Mouse (Mus musculus) MEL (cell line): ENCODE measurements around the gene Ceacam1. TPM values are rescaled to one million over a fixed set of nuclear protein-coding genes. Genes with fewer than 3 reads are reported as not detected.

Experiments used
- DNase-seq: peaks from one replicate; pipeline ENCODE4 v3.0.0; 2011; ENCODE audit warnings: low read depth, low spot score
- H3K27ac ChIP-seq: 2 replicates; pipeline ENCODE4 v1.5.1; 2012; ENCODE audit warnings: low read depth, mild to moderate bottlenecking, control low read depth, low read length, moderate library complexity; ENCODE audit not compliant: control insufficient read depth
- H3K27me3 ChIP-seq, 2 experiments: fragments of 150-350 bp in 1 of 2; sonication (generic) in 1 of 2; 2 replicates each; pipeline ENCODE4 v1.6.1; 2012; ENCODE audit warnings: low read length in 2 of 2, mild to moderate bottlenecking in 2 of 2, improper control_type of control experiment in 1 of 2, moderate library complexity in 1 of 2; ENCODE audit not compliant: insufficient read depth in 2 of 2, control insufficient read depth in 1 of 2
- H3K36me3 ChIP-seq, 2 experiments: 2 replicates each; pipeline ENCODE4 v1.6.1; 2012 to 2014; ENCODE audit warnings: low read length in 2 of 2, improper control_type of control experiment in 1 of 2, inconsistent platforms in 1 of 2, mild to moderate bottlenecking in 1 of 2; ENCODE audit not compliant: insufficient read depth in 2 of 2, control insufficient read depth in 1 of 2
- H3K4me1 ChIP-seq, 2 experiments: fragments of 150-350 bp in 1 of 2; sonication (generic) in 1 of 2; 2 replicates each; pipeline ENCODE4 v1.6.1; 2012; ENCODE audit warnings: low read length in 2 of 2, improper control_type of control experiment in 1 of 2, mild to moderate bottlenecking in 1 of 2; ENCODE audit not compliant: insufficient read depth in 2 of 2, control insufficient read depth in 1 of 2
- H3K4me3 ChIP-seq, 2 experiments: fragments of 150-350 bp in 1 of 2; sonication (generic) in 1 of 2; 2 replicates each; pipeline ENCODE4 v1.5.1; 2012; ENCODE audit warnings: low read depth in 2 of 2, low read length in 2 of 2, mild to moderate bottlenecking in 2 of 2, moderate library complexity in 2 of 2, control low read depth in 1 of 2, improper control_type of control experiment in 1 of 2; ENCODE audit not compliant: control insufficient read depth in 1 of 2, insufficient read depth in 1 of 2
- H3K79me2 ChIP-seq: 2 replicates; pipeline ENCODE4 v1.6.1; 2012; ENCODE audit warnings: mild to moderate bottlenecking, low read length, moderate library complexity; ENCODE audit not compliant: control insufficient read depth, poor library complexity, insufficient read depth
- H3K9ac ChIP-seq: 2 replicates; pipeline ENCODE4 v1.6.1; 2012; ENCODE audit warnings: low read depth, mild to moderate bottlenecking, control low read depth, low read length, moderate library complexity; ENCODE audit not compliant: control insufficient read depth, poor library complexity, severe bottlenecking
- H3K9me3 ChIP-seq: fragments of 150-350 bp; sonication (generic); replicated peaks from 2 replicates; pipeline ENCODE4 v1.6.1; 2012; ENCODE audit warnings: mild to moderate bottlenecking, low read length, improper control_type of control experiment, moderate library complexity; ENCODE audit not compliant: insufficient read depth
- BHLHE40 ChIP-seq: IDR thresholded peaks from 2 replicates; pipeline ENCODE4 v1.6.1; 2012; ENCODE audit warnings: low read depth, mild to moderate bottlenecking, inconsistent platforms, low read length, improper control_type of control experiment, borderline replicate concordance
- CTCF ChIP-seq, 3 experiments: IDR thresholded peaks in 2 of 3; conservative IDR thresholded peaks in 1 of 3; 2 replicates each; pipeline ENCODE4 v1.5.1; 2011 to 2012; ENCODE audit warnings: low read length in 3 of 3, low read depth in 2 of 3, mild to moderate bottlenecking in 2 of 3, improper control_type of control experiment in 1 of 3, inconsistent platforms in 1 of 3, mixed read lengths in 1 of 3, moderate library complexity in 1 of 3; ENCODE audit not compliant: control insufficient read depth in 1 of 3, insufficient read depth in 1 of 3, poor library complexity in 1 of 3, severe bottlenecking in 1 of 3
- ELF1 ChIP-seq: IDR thresholded peaks from 2 replicates; pipeline ENCODE4 v1.6.1; 2014; ENCODE audit warnings: low read depth, mild to moderate bottlenecking, inconsistent platforms, low read length, improper control_type of control experiment, moderate library complexity
- EP300 ChIP-seq, 2 experiments: IDR thresholded peaks; 2 replicates each; pipeline ENCODE4 v1.6.1; 2011; ENCODE audit warnings: improper control_type of control experiment in 2 of 2, low read length in 2 of 2, low read depth in 1 of 2, mild to moderate bottlenecking in 1 of 2
- ETS1 ChIP-seq: IDR thresholded peaks from 2 replicates; pipeline ENCODE4 v1.6.1; 2012; ENCODE audit warnings: low read depth, mild to moderate bottlenecking, inconsistent platforms, low read length, improper control_type of control experiment, moderate library complexity
- GATA1 ChIP-seq: IDR thresholded peaks from 2 replicates; pipeline ENCODE4 v1.6.1; 2011; ENCODE audit warnings: low read depth, low read length, improper control_type of control experiment
- HCFC1 ChIP-seq: IDR thresholded peaks from 2 replicates; pipeline ENCODE4 v1.6.1; 2012; ENCODE audit warnings: low read depth, mild to moderate bottlenecking, inconsistent platforms, low read length, improper control_type of control experiment, moderate library complexity
- MAX ChIP-seq: IDR thresholded peaks from 2 replicates; pipeline ENCODE4 v1.6.1; 2011; ENCODE audit warnings: low read length, improper control_type of control experiment
- MXI1 ChIP-seq: IDR thresholded peaks from 2 replicates; pipeline ENCODE4 v1.6.1; 2011; ENCODE audit warnings: mild to moderate bottlenecking, low read depth, low read length, improper control_type of control experiment
- MYB ChIP-seq: IDR thresholded peaks from 2 replicates; pipeline ENCODE4 v1.6.1; 2011; ENCODE audit warnings: mild to moderate bottlenecking, low read depth, low read length, improper control_type of control experiment
- MYC ChIP-seq: IDR thresholded peaks from 2 replicates; pipeline ENCODE4 v1.6.1; 2011; ENCODE audit warnings: low read depth, mild to moderate bottlenecking, low read length, improper control_type of control experiment, moderate library complexity
- POLR2A ChIP-seq, 2 experiments: IDR thresholded peaks; 2 replicates each; pipeline ENCODE4 v1.6.1; 2011 to 2012; ENCODE audit warnings: low read length in 2 of 2, mild to moderate bottlenecking in 2 of 2, control low read depth in 1 of 2, improper control_type of control experiment in 1 of 2, low read depth in 1 of 2, moderate library complexity in 1 of 2; ENCODE audit not compliant: control insufficient read depth in 1 of 2, insufficient read depth in 1 of 2, poor library complexity in 1 of 2
- POLR2AphosphoS2 ChIP-seq: IDR thresholded peaks from 2 replicates; pipeline ENCODE4 v1.6.1; 2011; ENCODE audit warnings: low read length, improper control_type of control experiment
- POLR2AphosphoS5 ChIP-seq: IDR thresholded peaks from 2 replicates; pipeline ENCODE4 v1.6.1; 2012; ENCODE audit warnings: low read depth, borderline replicate concordance, mild to moderate bottlenecking, inconsistent platforms, low read length, moderate library complexity, mixed read lengths
- RCOR1 ChIP-seq: IDR thresholded peaks from 2 replicates; pipeline ENCODE4 v1.6.1; 2012; ENCODE audit warnings: low read depth, mild to moderate bottlenecking, inconsistent platforms, low read length, improper control_type of control experiment
- SMC3 ChIP-seq: IDR thresholded peaks from 2 replicates; pipeline ENCODE4 v1.6.1; 2011; ENCODE audit warnings: low read depth, low read length, improper control_type of control experiment
- TAL1 ChIP-seq: IDR thresholded peaks from 2 replicates; pipeline ENCODE4 v1.6.1; 2012; ENCODE audit warnings: mild to moderate bottlenecking, inconsistent platforms, low read length, moderate library complexity, mixed read lengths
- TBP ChIP-seq: IDR thresholded peaks from 2 replicates; pipeline ENCODE4 v1.8.0; 2011; ENCODE audit warnings: low read depth, low read length, improper control_type of control experiment
- TCF12 ChIP-seq: IDR thresholded peaks from 2 replicates; pipeline ENCODE4 v1.6.1; 2014; ENCODE audit warnings: low read depth, mild to moderate bottlenecking, inconsistent platforms, low read length, improper control_type of control experiment, moderate library complexity
- UBTF ChIP-seq: IDR thresholded peaks from 2 replicates; pipeline ENCODE4 v1.6.1; 2012; ENCODE audit warnings: low read depth, mild to moderate bottlenecking, inconsistent platforms, low read length, improper control_type of control experiment, moderate library complexity, borderline replicate concordance; ENCODE audit not compliant: insufficient read depth
- USF1 ChIP-seq: IDR thresholded peaks from 2 replicates; pipeline ENCODE4 v1.6.1; 2014; ENCODE audit warnings: low read depth, mild to moderate bottlenecking, inconsistent platforms, low read length, improper control_type of control experiment, moderate library complexity
- USF2 ChIP-seq, 2 experiments: IDR thresholded peaks; 2 replicates each; pipeline ENCODE4 v1.6.1; 2011 to 2012; ENCODE audit warnings: improper control_type of control experiment in 2 of 2, low read length in 2 of 2, borderline replicate concordance in 1 of 2, inconsistent platforms in 1 of 2, low read depth in 1 of 2, mild to moderate bottlenecking in 1 of 2; ENCODE audit not compliant: insufficient read depth in 1 of 2
- ZMIZ1 ChIP-seq: IDR thresholded peaks from 2 replicates; pipeline ENCODE4 v1.6.1; 2012; ENCODE audit warnings: low read depth, mild to moderate bottlenecking, inconsistent platforms, low read length, improper control_type of control experiment, moderate library complexity
- polyA plus RNA-seq, 2 experiments: library from polyadenylated mRNA; stranded (reverse) in 1 of 2; unstranded in 1 of 2; fragments of >175 nt in 1 of 2; fragments of >200 nt in 1 of 2; gene quantifications; 2 replicates each; pipeline versions ENCODE4 v1.2.1 to v1.2.4; 2012; ENCODE audit warnings: low replicate concordance in 2 of 2, low read depth in 1 of 2; ENCODE audit not compliant: insufficient read length in 2 of 2, insufficient read depth in 1 of 2, missing spikeins in 1 of 2
- total RNA-seq: library from RNA; depleted of rRNA; stranded (reverse); fragments of 300-350 nt; gene quantifications from 2 replicates; pipeline ENCODE4 v1.2.3, GENCODE M21; 2012

Ceacam1 gene
- total and polyA plus RNA-seq, 3 experiments = 0.27 to 1.5 TPM; not detected in 1

GRCm38 (mm10) chr7:25434654-25435545 lies 42.5 kb downstream of the Ceacam1 start:
- H3K4me3 ChIP-seq = no peak overlapping the region
- no peak for DNase-seq
- H3K9ac ChIP-seq = no peak overlapping the region
- H3K27ac ChIP-seq = no peak overlapping the region
- no peak for TF ChIP-seq TBP
- TF ChIP-seq MYC = no peak
- no peak for TF ChIP-seq ELF1
- TF ChIP-seq UBTF = no peak
- TF ChIP-seq GATA1 = no peak
- no peak for TF ChIP-seq ETS1
- no peak for TF ChIP-seq POLR2AphosphoS2
- no peak for TF ChIP-seq USF1
- no peak for TF ChIP-seq MYB
- no peak for TF ChIP-seq HCFC1
- no peak for TF ChIP-seq USF2 (IDR thresholded peaks at IDR 0.05; ENCODE audit: borderline replicate concordance in 1 of 2, insufficient read depth in 1 of 2, low read depth in 1 of 2, low read length in 2 of 2)
- no peak for TF ChIP-seq TAL1
- no peak for TF ChIP-seq MAX
- no peak for TF ChIP-seq RCOR1
- TF ChIP-seq TCF12 = no peak
- TF ChIP-seq, all 39 proteins: peak for 0
- H3K27me3 ChIP-seq = no peaks in the 10 kb centered on the region
- H3K9me3 ChIP-seq = no peaks in the 10 kb centered on the region
- no peaks in the 10 kb centered on the region for H3K79me2 ChIP-seq
- H3K36me3 ChIP-seq = no peaks in the 10 kb centered on the region
- no peaks in the 10 kb centered on the region for H3K4me1 ChIP-seq

- DNase-seq = no peak
- no peak for TF ChIP-seq UBTF
- TF ChIP-seq POLR2AphosphoS5 = no peak
- TF ChIP-seq POLR2A (IDR thresholded peaks at IDR 0.05; ENCODE audit: control insufficient read depth in 1 of 2, insufficient read depth in 1 of 2, low read depth in 1 of 2, low read length in 2 of 2, poor library complexity in 1 of 2) = no peak
- no peak for TF ChIP-seq CTCF (IDR thresholded peaks at IDR 0.05 in 2 of 3, conservative IDR thresholded peaks at IDR 0.05 in 1 of 3; ENCODE audit: control insufficient read depth in 1 of 3, insufficient read depth in 1 of 3, low read depth in 2 of 3, low read length in 3 of 3, poor library complexity in 1 of 3, severe bottlenecking in 1 of 3)
- no peak for TF ChIP-seq EP300 (IDR thresholded peaks at IDR 0.05; ENCODE audit: low read depth in 1 of 2, low read length in 2 of 2)
- TF ChIP-seq TAL1 = no peak
- TF ChIP-seq MAX = no peak
- TF ChIP-seq ETS1 = no peak
- no peak for TF ChIP-seq BHLHE40
- no peak for TF ChIP-seq MXI1
- TF ChIP-seq SMC3 = no peak
- no peak for TF ChIP-seq HCFC1
- TF ChIP-seq MYC = no peak
- no peak for TF ChIP-seq ZMIZ1
- TF ChIP-seq, all 39 proteins: peak for 0
- no peak overlapping the region for H3K9ac ChIP-seq
- no peaks in the 10 kb centered on the region for H3K27me3 ChIP-seq
- H3K79me2 ChIP-seq = no peaks in the 10 kb centered on the region
- H3K4me1 ChIP-seq = no peaks in the 10 kb centered on the region
- H3K36me3 ChIP-seq = no peaks in the 10 kb centered on the region
- H3K27ac ChIP-seq = no peak overlapping the region
- no peak overlapping the region for H3K4me3 ChIP-seq
- no peaks in the 10 kb centered on the region for H3K9me3 ChIP-seq
These were observed 43.4 kb downstream of the Ceacam1 start for GRCm38 (mm10) chr7:25433781-25434560.
